Mouse (Mus musculus): ENCODE measurements around the gene Hnrnpl.

- TF ChIP-seq CTCF (IDR thresholded peaks at IDR 0.05; ENCODE audit: low read depth), result no peak
- TF ChIP-seq EP300 (IDR thresholded peaks at IDR 0.05; ENCODE audit: low read depth), result peak; percentile 33; the same call in 1 of the 2 replicates
These were observed 634 bp downstream of the Hnrnpl start for GRCm38 (mm10) chr7:28808957-28809393.
